Mouse (Mus musculus) olfactory bulb, adult 2 months (tissue): ENCODE results near the gene Psmb9. TPM values are rescaled to one million over a fixed set of nuclear protein-coding genes. Genes with fewer than 3 reads are reported as not detected.
A peak's percentile ranks its signal among the peaks of the same experiment; 100 is the strongest.

Experiments used
- H3K27ac ChIP-seq: fragments of 200-500 bp; 2 replicates; pipeline ENCODE4 v1.5.1; 2012; ENCODE audit warnings: low read depth, low read length; ENCODE audit not compliant: insufficient read depth
- H3K4me1 ChIP-seq: fragments of 200-500 bp; 2 replicates; pipeline ENCODE4 v1.6.1; 2012; ENCODE audit warnings: low read length; ENCODE audit not compliant: control insufficient read depth, insufficient read depth
- H3K4me3 ChIP-seq: fragments of 200-500 bp; 2 replicates; pipeline ENCODE4 v1.5.1; 2012; ENCODE audit warnings: mild to moderate bottlenecking, low read depth, low read length, moderate library complexity; ENCODE audit not compliant: insufficient read depth
- CTCF ChIP-seq: fragments of 200-500 bp; IDR thresholded peaks from 2 replicates; pipeline ENCODE4 v1.5.1; 2012; ENCODE audit warnings: low read depth, mild to moderate bottlenecking, low read length, moderate library complexity; ENCODE audit not compliant: insufficient read depth
- POLR2A ChIP-seq: fragments of 200-500 bp; IDR thresholded peaks from 2 replicates; pipeline ENCODE4 v1.6.1; 2012; ENCODE audit warnings: mild to moderate bottlenecking, low read depth, low read length, moderate library complexity; ENCODE audit not compliant: insufficient read depth
- WGBS: fragments of 180-500 bp; shearing (Covaris S2); methylation state at CpG from one replicate; pipeline ENCODE4 v1.1.7; 2018; 5-methylcytosine and 5-hydroxymethylcytosine counted together
- polyA plus RNA-seq: library from polyadenylated mRNA; stranded (reverse); fragments of >200 nt; gene quantifications from 2 replicates; pipeline ENCODE4 v1.2.4, GENCODE M21; 2012; ENCODE audit warnings: low replicate concordance; ENCODE audit not compliant: missing spikeins, insufficient read depth, insufficient read length

Psmb9 gene
- polyA plus RNA-seq, 1 experiment, result 272 TPM

DNA sequence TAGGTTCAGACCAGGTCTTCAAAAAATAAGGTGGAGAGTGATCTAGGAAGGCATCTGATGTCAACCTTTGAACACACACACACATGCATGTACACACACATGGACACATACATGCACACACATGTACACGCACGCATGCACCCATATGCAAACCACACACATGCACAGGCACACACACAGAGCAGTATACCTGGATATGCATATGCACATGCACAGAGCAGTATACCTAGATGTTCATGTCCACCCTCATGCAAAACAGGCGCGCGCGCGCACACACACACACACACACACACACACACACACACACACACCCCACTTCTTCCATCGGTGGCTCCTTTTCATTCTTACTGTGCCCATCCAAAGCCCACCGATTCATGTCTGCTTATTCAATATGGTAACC, 20.3 kb upstream of the Psmb9 start:
- H3K4me1 ChIP-seq, result peaks cover 14% of the 10 kb centered on the region
- TF ChIP-seq CTCF (no peak), POLR2A (no peak)
- H3K4me3 ChIP-seq, result no peak overlapping the region
- no peak overlapping the region for H3K27ac ChIP-seq
- 96% methylated on average over 9 of the region's 9 CpGs for WGBS

DNA sequence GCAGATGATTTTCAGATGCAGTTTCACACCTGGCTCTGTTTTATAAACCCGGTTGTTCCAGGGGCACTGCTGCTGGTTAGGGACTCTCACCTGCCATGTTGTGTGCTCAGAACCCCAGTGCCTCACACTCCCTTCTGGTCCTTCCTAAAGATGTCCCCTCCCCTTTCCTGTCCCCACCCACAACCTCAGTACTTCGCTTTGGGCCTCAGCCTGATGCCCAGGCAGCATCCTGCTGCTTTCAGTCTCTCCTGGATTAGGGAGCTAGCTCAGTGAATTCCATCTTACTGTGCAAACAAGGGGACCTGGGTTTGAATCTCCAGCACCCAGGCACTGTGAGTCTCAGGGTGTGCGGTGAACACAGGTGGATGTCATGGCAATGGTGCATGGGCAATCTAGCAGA, 19.9 kb upstream of the Psmb9 start:
- no peak for TF ChIP-seq POLR2A
- no peak for TF ChIP-seq CTCF
- WGBS, result 73% methylated on average over 3 of the region's 3 CpGs
- no peak overlapping the region for H3K27ac ChIP-seq

DNA sequence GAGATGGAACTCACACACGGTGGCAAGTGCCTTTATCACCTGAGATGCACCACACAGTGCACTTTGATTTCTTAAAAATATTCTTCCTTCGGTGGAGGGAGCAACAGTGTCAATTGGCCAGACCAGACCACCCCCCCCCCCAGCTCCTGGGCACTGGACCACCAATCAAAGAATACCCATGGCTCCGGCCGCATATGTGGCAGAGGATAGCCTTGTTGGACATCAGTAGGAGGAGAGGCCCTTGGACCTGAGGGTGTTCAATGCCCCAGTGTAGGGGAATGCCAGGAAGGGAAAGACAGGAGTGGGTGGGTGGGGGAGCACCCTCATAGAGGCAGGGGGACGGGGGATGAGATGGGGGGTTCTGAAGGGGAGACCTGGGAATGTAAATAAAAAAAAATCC, 19.2 kb upstream of the Psmb9 start:
- Histone ChIP-seq H3K4me1 (peaks cover 14% of the 10 kb centered on the region), H3K4me3 (no peak overlapping the region), H3K27ac (no peak overlapping the region)
- 90% methylated on average over 5 of the region's 5 CpGs for WGBS
- no peak for TF ChIP-seq POLR2A
- TF ChIP-seq CTCF, result no peak

More for the DNA sequence above, 19.9 kb upstream of the Psmb9 start:
- Histone ChIP-seq H3K4me3 (no peak overlapping the region), H3K4me1 (peaks cover 14% of the 10 kb centered on the region)

DNA sequence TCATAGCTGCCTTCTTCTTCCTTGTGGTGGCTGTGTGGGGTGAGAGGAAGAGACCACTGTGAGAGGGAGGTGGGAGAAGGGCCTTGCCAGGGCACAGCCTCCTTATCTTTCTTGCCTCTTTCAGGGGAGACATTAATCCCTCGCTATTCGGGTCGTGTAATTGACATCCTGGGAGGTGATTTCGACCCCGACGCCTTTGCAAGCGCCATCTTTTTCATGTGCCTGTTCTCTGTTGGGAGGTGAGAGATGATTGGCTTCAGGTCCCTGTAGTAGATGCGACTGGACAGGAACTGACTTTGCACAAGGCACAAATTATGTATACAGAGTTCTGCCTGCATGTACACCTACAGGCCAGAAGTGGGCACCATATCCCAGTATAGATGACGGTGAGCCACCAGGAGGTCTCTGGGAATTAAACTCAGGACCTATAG, 18.2 kb upstream of the Psmb9 start:
- WGBS, result 21% methylated on average over 9 of the region's 9 CpGs

DNA sequence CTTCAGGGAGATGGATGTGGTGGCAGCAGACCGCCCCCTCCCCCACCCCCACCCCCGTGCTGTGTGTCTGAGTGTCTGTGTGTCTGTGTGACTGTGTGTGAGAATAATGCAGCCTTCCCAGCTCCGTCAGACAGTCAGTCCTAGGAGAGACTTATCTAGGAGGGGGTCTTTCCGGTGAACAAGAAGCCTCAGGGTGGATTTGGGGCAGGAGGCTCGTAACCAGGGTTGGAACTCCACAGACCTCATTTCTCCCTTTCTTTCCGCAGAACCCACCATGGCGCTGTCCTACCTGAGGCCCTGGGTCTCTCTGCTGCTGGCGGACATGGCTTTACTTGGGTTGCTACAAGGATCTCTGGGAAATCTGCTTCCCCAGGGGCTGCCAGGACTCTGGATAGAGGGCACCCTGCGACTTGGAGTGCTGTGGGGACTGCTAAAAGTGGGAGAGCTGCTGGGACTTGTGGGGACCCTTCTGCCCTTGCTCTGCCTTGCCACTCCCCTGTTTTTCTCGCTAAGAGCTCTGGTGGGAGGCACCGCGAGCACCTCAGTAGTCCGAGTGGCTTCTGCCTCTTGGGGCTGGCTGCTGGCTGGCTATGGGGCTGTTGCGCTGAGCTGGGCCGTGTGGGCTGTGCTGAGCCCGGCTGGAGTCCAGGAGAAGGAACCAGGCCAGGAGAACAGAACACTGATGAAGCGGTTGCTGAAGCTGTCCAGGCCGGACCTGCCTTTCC, 17.6 kb upstream of the Psmb9 start:
- H3K27ac ChIP-seq, result peak overlapping the region; percentile 9; the same call in 1 of the 2 replicates
- peaks cover 14% of the 10 kb centered on the region for H3K4me1 ChIP-seq
- peak overlapping the region; percentile 71 for H3K4me3 ChIP-seq
- 20% methylated on average over 18 of the region's 18 CpGs for WGBS
- TF ChIP-seq CTCF (no peak), POLR2A (no peak)

More for the DNA sequence above, 18.2 kb upstream of the Psmb9 start:
- Histone ChIP-seq H3K4me3 (peak overlapping the region; percentile 71; the same call in 1 of the 2 replicates), H3K4me1 (peaks cover 14% of the 10 kb centered on the region), H3K27ac (peak overlapping the region; percentile 9; the same call in 1 of the 2 replicates)
- TF ChIP-seq CTCF, result 0 out of 2 replicates have a peak, but pooled peaks have one; percentile 24
- no peak for TF ChIP-seq POLR2A

DNA sequence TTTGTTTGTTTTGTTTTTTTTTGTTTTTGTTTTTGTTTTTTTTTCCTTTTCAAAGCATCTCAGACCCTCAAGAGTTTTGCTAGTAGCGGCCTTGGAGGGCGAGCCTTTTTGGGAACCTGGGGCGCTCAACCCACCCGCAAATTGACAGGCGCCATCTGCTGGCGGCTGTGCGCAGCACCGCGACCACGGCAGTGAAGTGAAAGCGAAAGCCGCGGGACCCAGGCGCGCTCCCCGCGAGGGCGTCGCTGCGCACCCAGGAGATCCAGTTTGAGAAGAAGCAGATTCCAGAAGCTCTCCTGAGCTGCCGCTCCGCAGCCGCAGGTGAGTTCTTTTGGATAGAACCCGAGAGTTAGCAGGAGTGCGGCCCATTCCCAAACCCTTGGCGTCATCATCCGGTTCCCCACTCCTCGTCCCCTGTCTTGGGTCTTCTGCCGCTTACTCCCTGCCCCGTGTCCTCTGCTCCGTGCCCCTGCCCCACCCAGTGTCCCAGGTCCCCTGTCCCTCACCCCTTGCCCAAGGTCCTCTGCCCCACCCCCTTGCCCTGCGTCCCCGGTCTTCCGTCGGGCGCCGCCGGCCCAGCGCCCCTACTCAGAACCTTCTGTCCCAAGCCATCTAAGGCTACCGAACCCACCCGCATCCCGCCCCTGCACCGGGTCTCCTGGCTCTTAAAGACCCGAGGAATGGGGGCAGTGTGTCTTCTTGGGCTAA, 16.9 kb upstream of the Psmb9 start:
- TF ChIP-seq POLR2A, result no peak
- peak; percentile 95 for TF ChIP-seq CTCF
- H3K4me1 ChIP-seq, result peaks cover 14% of the 10 kb centered on the region
- H3K27ac ChIP-seq, result no peak overlapping the region
- WGBS, result under 1% methylated on average over 44 of the region's 44 CpGs
- peak overlapping the region; percentile 71 for H3K4me3 ChIP-seq

DNA sequence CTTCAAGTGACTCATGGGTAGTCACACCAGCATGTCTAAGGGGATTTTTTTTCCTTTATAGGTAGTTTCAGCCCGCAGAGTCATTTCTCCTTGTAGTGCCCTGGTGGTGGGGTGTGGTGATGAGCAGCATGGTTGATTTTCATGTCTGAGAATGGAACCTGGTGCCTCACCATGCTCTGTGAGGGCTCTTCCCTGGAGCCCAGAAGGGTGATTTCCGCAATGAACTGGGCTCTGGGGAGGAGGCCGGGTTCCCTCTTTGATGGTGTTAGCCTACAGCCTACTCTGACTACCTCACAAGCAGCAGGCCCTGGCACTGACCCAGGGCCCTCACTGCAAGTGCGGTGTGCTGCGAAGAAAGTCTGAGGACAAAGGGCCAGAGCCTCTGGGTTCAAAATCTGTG, 15.9 kb upstream of the Psmb9 start, which contains the start of gene Tap2:
Gene Tap2, plus strand, starts transcription at position 84 of the 400 bp plus-strand sequence.
- peaks cover 15% of the 10 kb centered on the region for H3K4me1 ChIP-seq
- 78% methylated on average over 5 of the region's 5 CpGs for WGBS
- TF ChIP-seq CTCF (no peak), POLR2A (no peak)
- H3K4me3 ChIP-seq, result peak within 1 kb of the TSS; percentile 71
- H3K27ac ChIP-seq, result no peak within 1 kb of the TSS

DNA sequence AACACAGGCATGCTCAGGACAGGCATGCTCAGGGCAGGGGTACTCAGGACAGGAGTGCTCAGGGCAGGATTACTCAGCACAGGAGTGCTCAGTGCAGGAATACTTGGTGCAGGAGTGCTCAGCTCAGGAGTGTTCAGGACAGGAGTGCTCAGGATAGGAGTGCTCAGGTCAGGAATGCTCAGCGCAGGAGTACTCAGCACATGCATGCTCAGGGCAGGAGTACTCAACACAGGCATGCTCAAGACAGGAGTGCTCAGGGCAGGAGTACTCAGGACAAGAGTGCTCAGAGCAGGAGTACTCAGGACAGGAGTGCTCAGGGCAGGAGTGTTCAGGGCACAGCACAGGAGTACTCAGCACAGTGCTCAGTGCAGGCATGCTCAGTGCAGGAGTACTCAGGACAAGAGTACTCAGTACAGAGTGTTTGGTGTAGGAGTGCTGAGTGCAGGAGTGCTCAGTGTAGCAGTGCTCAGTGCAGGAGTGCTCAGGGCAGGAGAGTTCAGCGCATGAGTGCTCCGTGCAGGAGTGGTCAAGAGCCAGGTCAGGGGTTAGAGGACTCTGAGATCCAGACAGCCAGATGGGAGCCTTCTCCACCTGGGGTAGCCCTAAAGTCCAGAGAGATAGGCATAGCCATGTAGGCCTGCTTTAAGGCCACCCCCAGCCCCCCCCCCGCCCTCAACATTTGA, 15.3 kb upstream of the Psmb9 start:
- peaks cover 20% of the 10 kb centered on the region for H3K4me1 ChIP-seq
- no peak for TF ChIP-seq POLR2A
- TF ChIP-seq CTCF, result no peak
- WGBS, result 90% methylated on average over 4 of the region's 4 CpGs
- no peak overlapping the region for H3K4me3 ChIP-seq
- no peak overlapping the region for H3K27ac ChIP-seq

DNA sequence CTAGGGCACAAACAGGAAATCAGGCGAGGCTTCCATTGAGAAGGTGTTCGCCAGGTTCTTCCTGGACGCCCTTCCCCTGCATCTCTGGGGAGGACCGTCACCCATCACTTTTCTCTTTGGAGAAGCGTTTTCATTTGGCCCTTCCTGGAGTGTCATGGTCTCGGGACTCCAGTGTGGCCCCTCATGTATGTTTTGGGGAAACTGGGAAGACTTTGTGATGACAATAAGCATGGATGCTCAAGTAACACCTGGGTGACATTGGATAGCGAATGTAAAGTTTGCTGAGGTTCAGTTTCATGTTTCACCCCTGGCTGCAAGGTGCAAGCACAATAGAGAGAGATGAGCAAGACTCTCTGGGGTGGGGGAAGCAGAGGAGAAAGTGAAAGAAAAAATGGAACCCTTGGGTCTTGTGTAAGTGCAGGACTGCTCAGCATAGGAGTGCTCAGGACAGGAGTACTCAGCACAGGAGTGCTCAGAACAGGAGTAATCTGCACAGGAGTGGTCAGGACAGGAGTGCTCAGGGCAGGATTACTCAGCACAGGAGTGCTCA, 14.0 kb upstream of the Psmb9 start:
- H3K4me1 ChIP-seq, result peaks cover 27% of the 10 kb centered on the region
- TF ChIP-seq CTCF (no peak), POLR2A (no peak)
- no peak overlapping the region for H3K27ac ChIP-seq
- no peak overlapping the region for H3K4me3 ChIP-seq
- 86% methylated on average over 7 of the region's 7 CpGs for WGBS
